Mouse (Mus musculus) hindbrain, embryonic 14.5 days (tissue): ENCODE results near the gene Tbc1d10b. TPM values are rescaled to one million over a fixed set of nuclear protein-coding genes. Genes with fewer than 3 reads are reported as not detected.

Source experiments
- ATAC-seq: fragments of 200-750 bp; cut with Nextera tagmentation; 2 replicates; pipeline ENCODE4 v1.8.0; 2017; ENCODE audit warnings: moderate number of reproducible peaks, mild to moderate bottlenecking, moderate TSS enrichment, moderate library complexity; ENCODE audit not compliant: low FRiP score
- DNase-seq: peaks from one replicate; pipeline ENCODE4 v3.0.0-alpha.2; 2015; ENCODE audit warnings: low spot score
- H3K27ac ChIP-seq: fragments of 300-500 bp; sonication (generic); 2 replicates; pipeline ENCODE4 v1.5.1; 2014; ENCODE audit warnings: mild to moderate bottlenecking, moderate library complexity
- H3K27me3 ChIP-seq: fragments of 300-500 bp; sonication (generic); 2 replicates; pipeline ENCODE4 v1.6.1; 2014; ENCODE audit warnings: mild to moderate bottlenecking, low read length, mixed read lengths; ENCODE audit not compliant: control insufficient read depth, insufficient read depth
- H3K36me3 ChIP-seq: fragments of 300-500 bp; sonication (generic); replicated peaks from 2 replicates; pipeline ENCODE4 v1.6.1; 2014; ENCODE audit not compliant: control insufficient read depth, insufficient read depth
- H3K4me1 ChIP-seq: fragments of 300-500 bp; sonication (generic); replicated peaks from 2 replicates; pipeline ENCODE4 v1.6.1; 2014; ENCODE audit warnings: antibody characterized with exemption, low read length, mixed read lengths; ENCODE audit not compliant: control insufficient read depth, insufficient read depth
- H3K4me2 ChIP-seq: fragments of 300-500 bp; sonication (generic); replicated peaks from 2 replicates; pipeline ENCODE4 v1.6.1; 2014; ENCODE audit warnings: mild to moderate bottlenecking, moderate library complexity
- H3K4me3 ChIP-seq: fragments of 300-500 bp; sonication (generic); replicated peaks from 2 replicates; pipeline ENCODE4 v1.5.1; 2014; ENCODE audit warnings: mild to moderate bottlenecking, low read length
- H3K9ac ChIP-seq: fragments of 300-500 bp; sonication (generic); 2 replicates; pipeline ENCODE4 v1.6.1; 2014
- H3K9me3 ChIP-seq: fragments of 300-500 bp; sonication (generic); 2 replicates; pipeline ENCODE4 v1.6.1; 2016; ENCODE audit warnings: low read length; ENCODE audit not compliant: control insufficient read depth
- WGBS: fragments of 180-500 bp; shearing (Covaris S2); extraction: QIAGEN DNeasy Blood & Tissue Kit; methylation state at CpG from one replicate; pipeline ENCODE4 v1.1.7; 2014; 5-methylcytosine and 5-hydroxymethylcytosine counted together
- polyA plus RNA-seq: library from polyadenylated mRNA; unstranded; fragments of >200 nt; fragmentation: Nextera tagmentation; extraction: Ambion mirVana; gene quantifications from 2 replicates; pipeline ENCODE4 v1.2.1, GENCODE M21; 2014

Tbc1d10b gene
- polyA plus RNA-seq, 1 experiment from 2014 or later, result 33.0 TPM

- ATAC-seq (no peak), DNase-seq (no peak)
- H3K27ac ChIP-seq, result no peak overlapping the region
- H3K36me3 ChIP-seq, result no peaks in the 10 kb centered on the region
- H3K9ac ChIP-seq, result no peak overlapping the region
- 91% methylated on average over 6 of the region's 6 CpGs for WGBS
- H3K4me1 ChIP-seq, result no peaks in the 10 kb centered on the region
- H3K4me2 ChIP-seq, result no peak overlapping the region
- H3K4me3 ChIP-seq, result no peak overlapping the region
- H3K9me3 ChIP-seq, result no peaks in the 10 kb centered on the region
- H3K27me3 ChIP-seq, result peaks cover 9% of the 10 kb centered on the region; the same call in 1 of the 2 replicates
Measured at GRCm38 (mm10) chr7:127217475-127217874, 9.2 kb upstream of the Tbc1d10b start.

GRCm38 (mm10) chr7:127216307-127216706 is 8.0 kb upstream of the Tbc1d10b start:
- no peak for ATAC-seq
- Histone ChIP-seq H3K36me3 (no peaks in the 10 kb centered on the region), H3K9ac (no peak overlapping the region), H3K4me2 (no peak overlapping the region), H3K4me3 (no peak overlapping the region), H3K27ac (no peak overlapping the region), H3K27me3 (peaks cover 9% of the 10 kb centered on the region; the same call in 1 of the 2 replicates), H3K9me3 (no peaks in the 10 kb centered on the region), H3K4me1 (no peaks in the 10 kb centered on the region)
- 94% methylated on average over 5 of the region's 5 CpGs for WGBS
- no peak for DNase-seq

- Histone ChIP-seq H3K4me2 (peak overlapping the region; percentile 44), H3K9ac (peak overlapping the region; percentile 17), H3K27me3 (peaks cover 9% of the 10 kb centered on the region; the same call in 1 of the 2 replicates), H3K4me1 (no peaks in the 10 kb centered on the region), H3K27ac (no peak overlapping the region), H3K36me3 (no peaks in the 10 kb centered on the region), H3K4me3 (peak overlapping the region; percentile 15; the same call in 1 of the 2 replicates), H3K9me3 (no peaks in the 10 kb centered on the region)
- WGBS, result 26% methylated on average over 33 of the region's 33 CpGs
- ATAC-seq, result no peak
- peak; percentile 80 for DNase-seq
Measured at GRCm38 (mm10) chr7:127214981-127215871, 7.0 kb upstream of the Tbc1d10b start.

- Histone ChIP-seq H3K9me3 (no peaks in the 10 kb centered on the region), H3K9ac (peak overlapping the region; percentile 17; the same call in 1 of the 2 replicates), H3K4me2 (peak overlapping the region; percentile 44), H3K4me1 (peaks cover 4% of the 10 kb centered on the region; the same call in 1 of the 2 replicates), H3K27ac (no peak overlapping the region), H3K4me3 (no peak overlapping the region), H3K27me3 (peaks cover 9% of the 10 kb centered on the region; the same call in 1 of the 2 replicates), H3K36me3 (no peaks in the 10 kb centered on the region)
- DNase-seq, result no peak
- ATAC-seq, result no peak
- 37% methylated on average over 21 of the region's 21 CpGs for WGBS
Measured at GRCm38 (mm10) chr7:127214521-127214920, 6.3 kb upstream of the Tbc1d10b start.

- no peak overlapping the region for H3K9ac ChIP-seq
- peaks cover 9% of the 10 kb centered on the region; the same call in 1 of the 2 replicates for H3K27me3 ChIP-seq
- no peaks in the 10 kb centered on the region for H3K36me3 ChIP-seq
- WGBS, result 56% methylated on average over 12 of the region's 12 CpGs
- no peaks in the 10 kb centered on the region for H3K9me3 ChIP-seq
- ATAC-seq (no peak), DNase-seq (no peak)
- H3K27ac ChIP-seq, result no peak overlapping the region
- 0 out of 2 replicates have a peak overlapping the region, but pooled peaks have one; percentile 44 for H3K4me2 ChIP-seq
- H3K4me3 ChIP-seq, result no peak overlapping the region
- H3K4me1 ChIP-seq, result peaks cover 7% of the 10 kb centered on the region; the same call in 1 of the 2 replicates
Measured at GRCm38 (mm10) chr7:127213930-127214329, 5.7 kb upstream of the Tbc1d10b start.

GRCm38 (mm10) chr7:127213485-127213884 is 5.2 kb upstream of the Tbc1d10b start:
- H3K4me2 ChIP-seq, result no peak overlapping the region
- ATAC-seq (no peak), DNase-seq (no peak)
- 45% methylated on average over 7 of the region's 7 CpGs for WGBS
- H3K27me3 ChIP-seq, result peaks cover 9% of the 10 kb centered on the region; the same call in 1 of the 2 replicates
- no peaks in the 10 kb centered on the region for H3K9me3 ChIP-seq
- no peak overlapping the region for H3K27ac ChIP-seq
- H3K9ac ChIP-seq, result no peak overlapping the region
- H3K4me3 ChIP-seq, result no peak overlapping the region
- H3K36me3 ChIP-seq, result no peaks in the 10 kb centered on the region
- H3K4me1 ChIP-seq, result peaks cover 7% of the 10 kb centered on the region; the same call in 1 of the 2 replicates

GRCm38 (mm10) chr7:127212432-127213250 is 4.4 kb upstream of the Tbc1d10b start:
- Histone ChIP-seq H3K4me3 (no peak overlapping the region), H3K4me2 (no peak overlapping the region), H3K9ac (no peak overlapping the region), H3K27me3 (peaks cover 9% of the 10 kb centered on the region; the same call in 1 of the 2 replicates), H3K36me3 (no peaks in the 10 kb centered on the region), H3K4me1 (peaks cover 7% of the 10 kb centered on the region; the same call in 1 of the 2 replicates), H3K27ac (no peak overlapping the region), H3K9me3 (no peaks in the 10 kb centered on the region)
- DNase-seq, result no peak
- ATAC-seq, result no peak
- WGBS, result 91% methylated on average over 12 of the region's 12 CpGs

GRCm38 (mm10) chr7:127211014-127211745 is 2.9 kb upstream of the Tbc1d10b start:
- Histone ChIP-seq H3K4me1 (peaks cover 18% of the 10 kb centered on the region), H3K27me3 (peaks cover 9% of the 10 kb centered on the region; the same call in 1 of the 2 replicates), H3K27ac (no peak overlapping the region), H3K4me2 (no peak overlapping the region), H3K36me3 (no peaks in the 10 kb centered on the region), H3K4me3 (no peak overlapping the region), H3K9ac (no peak overlapping the region), H3K9me3 (no peaks in the 10 kb centered on the region)
- DNase-seq (no peak), ATAC-seq (no peak)
- 70% methylated on average over 5 of the region's 5 CpGs for WGBS
